Mouse (Mus musculus) heart, embryonic 11.5 days (tissue): ENCODE results near the gene Fn3k. TPM values are rescaled to one million over a fixed set of nuclear protein-coding genes. Genes with fewer than 3 reads are reported as not detected.

Experiments used
- ATAC-seq: fragments of 200-750 bp; cut with Nextera tagmentation; replicated peaks from 2 replicates; pipeline ENCODE4 v1.8.0; 2017; ENCODE audit warnings: moderate library complexity; ENCODE audit not compliant: insufficient number of reproducible peaks, low FRiP score, low TSS enrichment
- H3K27ac ChIP-seq: fragments of 300-500 bp; sonication (generic); 2 replicates; pipeline ENCODE4 v1.5.1; 2014; ENCODE audit warnings: mild to moderate bottlenecking, low read depth, low read length
- H3K27me3 ChIP-seq: fragments of 300-500 bp; sonication (generic); 2 replicates; pipeline ENCODE4 v1.6.1; 2014; ENCODE audit warnings: mild to moderate bottlenecking, low read length, mixed read lengths; ENCODE audit not compliant: control insufficient read depth, insufficient read depth
- H3K36me3 ChIP-seq: fragments of 300-500 bp; sonication (generic); 2 replicates; pipeline ENCODE4 v1.6.1; 2014; ENCODE audit warnings: mild to moderate bottlenecking, low read length, moderate library complexity, mixed read lengths; ENCODE audit not compliant: control insufficient read depth, insufficient read depth
- H3K4me1 ChIP-seq: fragments of 300-500 bp; sonication (generic); 2 replicates; pipeline ENCODE4 v1.6.1; 2014; ENCODE audit warnings: low read length; ENCODE audit not compliant: control insufficient read depth, insufficient read depth
- H3K4me2 ChIP-seq: fragments of 300-500 bp; sonication (generic); 2 replicates; pipeline ENCODE4 v1.6.1; 2014; ENCODE audit warnings: mild to moderate bottlenecking, moderate library complexity
- H3K4me3 ChIP-seq: fragments of 300-500 bp; sonication (generic); 2 replicates; pipeline ENCODE4 v1.5.1; 2014; ENCODE audit warnings: low read depth, low read length
- H3K9ac ChIP-seq: fragments of 300-500 bp; sonication (generic); 2 replicates; pipeline ENCODE4 v1.6.1; 2014; ENCODE audit warnings: mild to moderate bottlenecking, low read depth, low read length, moderate library complexity
- H3K9me3 ChIP-seq: fragments of 300-500 bp; sonication (generic); replicated peaks from 2 replicates; pipeline ENCODE4 v1.6.1; 2016; ENCODE audit warnings: low read length; ENCODE audit not compliant: control insufficient read depth
- WGBS: fragments of 180-500 bp; shearing (Covaris S2); extraction: QIAGEN DNeasy Blood & Tissue Kit; methylation state at CpG from one replicate; pipeline ENCODE4 v1.1.7; 2014; ENCODE audit not compliant: insufficient replicate concordance; 5-methylcytosine and 5-hydroxymethylcytosine counted together
- polyA plus RNA-seq: library from polyadenylated mRNA; unstranded; fragments of >200 nt; fragmentation: Nextera tagmentation; extraction: Ambion mirVana; gene quantifications from 2 replicates; pipeline ENCODE4 v1.2.1, GENCODE M21; 2014

Gene Fn3k
- polyA plus RNA-seq = 4.5 and 6.2 TPM in 2 replicates

- Histone ChIP-seq H3K27ac (peak within 1 kb of the TSS; percentile 73), H3K9ac (peak within 1 kb of the TSS; percentile 70), H3K4me2 (peak within 1 kb of the TSS; percentile 79), H3K4me3 (peak within 1 kb of the TSS; percentile 51), H3K4me1 (peaks cover 14% of the 10 kb centered on the region; the same call in 1 of the 2 replicates), H3K36me3 (no peaks in the 10 kb centered on the region), H3K9me3 (no peaks in the 10 kb centered on the region), H3K27me3 (peaks cover 3% of the 10 kb centered on the region; the same call in 1 of the 2 replicates)
- peak; percentile 90 for ATAC-seq
- WGBS = 9% methylated on average over 30 of the region's 30 CpGs
Measured at GRCm38 (mm10) chr11:121434156-121435155, at the start of gene Fn3k. Gene Fn3k, plus strand, starts transcription at chr11:121434913.

GRCm38 (mm10) chr11:121387750-121388553, 46.8 kb upstream of the Fn3k start, which contains the start of gene Rab40b:
Gene Rab40b, minus strand, starts transcription at chr11:121388251.
- Histone ChIP-seq H3K27me3 (peaks cover 3% of the 10 kb centered on the region; the same call in 1 of the 2 replicates), H3K4me3 (peak within 1 kb of the TSS; percentile 64), H3K4me1 (0 out of 2 replicates have a peak, but pooled peaks cover 3% of the 10 kb centered on the region), H3K36me3 (no peaks in the 10 kb centered on the region), H3K27ac (no peak within 1 kb of the TSS; the same call in 1 of the 2 replicates), H3K9ac (peak within 1 kb of the TSS; percentile 68), H3K4me2 (peak within 1 kb of the TSS; percentile 83), H3K9me3 (no peaks in the 10 kb centered on the region)
- ATAC-seq = peak; percentile 96
- 2% methylated on average over 61 of the region's 61 CpGs for WGBS

- 0 out of 2 replicates have a peak, but pooled peaks have one; percentile 3 for ATAC-seq
- H3K27ac ChIP-seq = no peak overlapping the region; the same call in 1 of the 2 replicates
- no peak overlapping the region; the same call in 1 of the 2 replicates for H3K9ac ChIP-seq
Measured at GRCm38 (mm10) chr11:121388554-121388945, 46.2 kb upstream of the Fn3k start.

GRCm38 (mm10) chr11:121390793-121391192, 43.9 kb upstream of the Fn3k start:
- Histone ChIP-seq H3K4me1 (0 out of 2 replicates have a peak, but pooled peaks cover 3% of the 10 kb centered on the region), H3K4me2 (no peak overlapping the region), H3K27me3 (peaks cover 3% of the 10 kb centered on the region; the same call in 1 of the 2 replicates), H3K27ac (no peak overlapping the region), H3K4me3 (no peak overlapping the region), H3K36me3 (no peaks in the 10 kb centered on the region), H3K9ac (no peak overlapping the region), H3K9me3 (no peaks in the 10 kb centered on the region)
- no peak for ATAC-seq
- 56% methylated on average over 3 of the region's 3 CpGs for WGBS

More at GRCm38 (mm10) chr11:121388554-121388945, 46.2 kb upstream of the Fn3k start:
- Histone ChIP-seq H3K4me2 (peak overlapping the region; percentile 83), H3K36me3 (no peaks in the 10 kb centered on the region), H3K4me3 (peak overlapping the region; percentile 64), H3K27me3 (peaks cover 3% of the 10 kb centered on the region; the same call in 1 of the 2 replicates), H3K4me1 (0 out of 2 replicates have a peak, but pooled peaks cover 3% of the 10 kb centered on the region), H3K9me3 (no peaks in the 10 kb centered on the region)
- 14% methylated on average over 6 of the region's 6 CpGs for WGBS

GRCm38 (mm10) chr11:121392405-121392804, 42.3 kb upstream of the Fn3k start:
- Histone ChIP-seq H3K4me2 (no peak overlapping the region), H3K27ac (no peak overlapping the region), H3K4me1 (0 out of 2 replicates have a peak, but pooled peaks cover 3% of the 10 kb centered on the region), H3K36me3 (no peaks in the 10 kb centered on the region), H3K9ac (no peak overlapping the region), H3K4me3 (no peak overlapping the region), H3K27me3 (no peaks in the 10 kb centered on the region), H3K9me3 (no peaks in the 10 kb centered on the region)
- no peak for ATAC-seq
- WGBS = 56% methylated on average over 3 of the region's 3 CpGs

GRCm38 (mm10) chr11:121407366-121408155, 27.2 kb upstream of the Fn3k start:
- no peak overlapping the region for H3K9ac ChIP-seq
- H3K27ac ChIP-seq = no peak overlapping the region
- H3K9me3 ChIP-seq = no peaks in the 10 kb centered on the region
- ATAC-seq = no peak
- H3K27me3 ChIP-seq = no peaks in the 10 kb centered on the region
- no peak overlapping the region for H3K4me3 ChIP-seq
- no peaks in the 10 kb centered on the region for H3K4me1 ChIP-seq
- H3K36me3 ChIP-seq = no peaks in the 10 kb centered on the region
- no peak overlapping the region for H3K4me2 ChIP-seq
- 64% methylated on average over 3 of the region's 3 CpGs for WGBS

- no peaks in the 10 kb centered on the region for H3K27me3 ChIP-seq
- H3K4me2 ChIP-seq = no peak overlapping the region
- WGBS = 68% methylated on average over 5 of the region's 5 CpGs
- no peak overlapping the region for H3K9ac ChIP-seq
- no peak overlapping the region for H3K4me3 ChIP-seq
- H3K4me1 ChIP-seq = no peaks in the 10 kb centered on the region
- no peak overlapping the region for H3K27ac ChIP-seq
- H3K36me3 ChIP-seq = no peaks in the 10 kb centered on the region
- H3K9me3 ChIP-seq = no peaks in the 10 kb centered on the region
- ATAC-seq = no peak
Measured at GRCm38 (mm10) chr11:121414762-121415161, 20.0 kb upstream of the Fn3k start.
